Mouse (Mus musculus) layer of hippocampus, adult 6 months (tissue): ENCODE results near the gene Nsmf. TPM values are rescaled to one million over a fixed set of nuclear protein-coding genes. Genes with fewer than 3 reads are reported as not detected.

ENCODE experiments used
- long read RNA-seq, 2 experiments: library from polyadenylated mRNA; unstranded; transcript quantifications; one replicate each; pipeline ENCODE4 v2.0.0; 2019 to 2020
- microRNA-seq: library from miRNA; unstranded; fragments of <30 nt; microRNA quantifications from one replicate; pipeline ENCODE4 v1.2.0, GENCODE M21; 2020
- polyA plus RNA-seq: library from polyadenylated mRNA; unstranded; fragments of <200 nt; fragmentation: Nextera tagmentation; gene quantifications from 2 replicates; pipeline ENCODE4 v1.2.3, GENCODE M21; 2021

Nsmf gene
- polyA plus RNA-seq: 596 and 716 TPM in 2 replicates
- long read RNA-seq, experiment 1, transcript Nsmf-201 (15 exons, 2,922 nt): major isoform, 468 of 705 reads
- long read RNA-seq, experiment 1, transcript Nsmf-202 (14 exons, 2,824 nt): minor isoform, 5 of 705 reads
- long read RNA-seq, experiment 1, partial matches to known transcripts: 150 of 705 reads
- long read RNA-seq, experiment 1, other reads (novel, unspliced or antisense): 79 of 705 reads
- long read RNA-seq, experiment 2, transcript Nsmf-202 (14 exons, 2,824 nt): minor isoform, 24 of 3,200 reads
- long read RNA-seq, experiment 2, transcript Nsmf-206 (14 exons, 2,781 nt): minor isoform, 14 of 3,200 reads
- long read RNA-seq, experiment 2, transcript Nsmf-201 (15 exons, 2,922 nt): major isoform, 2,557 of 3,200 reads
- long read RNA-seq, experiment 2, transcript Nsmf-214 (3 exons, 1,571 nt): minor isoform, 8 of 3,200 reads
- long read RNA-seq, experiment 2, partial matches to known transcripts: 191 of 3,200 reads
- long read RNA-seq, experiment 2, other reads (novel, unspliced or antisense): 403 of 3,200 reads

GRCm38 (mm10) chr2:25054221-25055067 lies at the start of gene Nsmf:
Nsmf (plus strand) TSS chr2:25054355.

GRCm38 (mm10) chr2:25080076-25080475 lies 25.9 kb downstream of the Nsmf start, which contains the start of gene Entpd8:
Entpd8 (plus strand) TSS chr2:25080304.

GRCm38 (mm10) chr2:25095109-25095850 lies 41.1 kb downstream of the Nsmf start, which contains the start of gene Noxa1:
Noxa1 (minus strand) TSS chr2:25095149.

Small RNAs within 50 kb of the gene (microRNA-seq; reads per million reads assigned to microRNA genes)
- not detected for gene Gm24328
- gene Mir7664: 0.86 reads per million

Other genes starting within 250 kb of the Nsmf start
- 24.6 and 26.8 TPM in 2 replicates for gene Ehmt1, start 134.7 kb upstream of the Nsmf start, polyA plus RNA-seq
- 3.1 and 4.4 TPM in 2 replicates for gene Arrdc1, start 119.1 kb upstream of the Nsmf start, polyA plus RNA-seq
- gene Zmynd19, start 104.6 kb upstream of the Nsmf start, polyA plus RNA-seq: 1.4 and 1.8 TPM in 2 replicates
- gene Dph7, start 92.0 kb upstream of the Nsmf start, polyA plus RNA-seq: 31.2 and 31.7 TPM in 2 replicates
- 199 and 200 TPM in 2 replicates for gene Mrpl41, start 79.3 kb upstream of the Nsmf start, polyA plus RNA-seq
- gene Pnpla7, start 78.3 kb upstream of the Nsmf start, polyA plus RNA-seq: 8.6 and 11.2 TPM in 2 replicates
- gene Entpd8, start 25.9 kb downstream of the Nsmf start, polyA plus RNA-seq: not detected in 2 replicates
- not detected in 2 replicates for gene Noxa1, start 40.8 kb downstream of the Nsmf start, polyA plus RNA-seq
- 3.4 and 5.2 TPM in 2 replicates for gene Nrarp, start 126.4 kb downstream of the Nsmf start, polyA plus RNA-seq
- gene Tor4a, start 142.5 kb downstream of the Nsmf start, polyA plus RNA-seq: 2.4 and 3.3 TPM in 2 replicates
- 32.7 and 34.5 TPM in 2 replicates for gene Nelfb, start 157.1 kb downstream of the Nsmf start, polyA plus RNA-seq
- not detected in 2 replicates for gene Stpg3, start 160.3 kb downstream of the Nsmf start, polyA plus RNA-seq
- gene Fam166a, start 164.4 kb downstream of the Nsmf start, polyA plus RNA-seq: 12.9 and 15.7 TPM in 2 replicates
- gene Tubb4b, start 170.3 kb downstream of the Nsmf start, polyA plus RNA-seq: 531 and 583 TPM in 2 replicates
- gene Slc34a3, start 180.0 kb downstream of the Nsmf start, polyA plus RNA-seq: 0.45 TPM in 2 replicates
- gene Rnf224, start 182.4 kb downstream of the Nsmf start, polyA plus RNA-seq: not detected in 2 replicates
- 52.0 and 62.6 TPM in 2 replicates for gene Rnf208, start 187.9 kb downstream of the Nsmf start, polyA plus RNA-seq
- gene Cysrt1, start 188.1 kb downstream of the Nsmf start, polyA plus RNA-seq: not detected in 2 replicates
- gene AL732309.1, start 192.5 kb downstream of the Nsmf start, polyA plus RNA-seq: 0.79 and 1.6 TPM in 2 replicates
- gene Tmem203, start 201.1 kb downstream of the Nsmf start, polyA plus RNA-seq: 30.8 and 34.2 TPM in 2 replicates
- 12.5 and 13.7 TPM in 2 replicates for gene Tprn, start 208.3 kb downstream of the Nsmf start, polyA plus RNA-seq
- gene Ssna1, start 218.1 kb downstream of the Nsmf start, polyA plus RNA-seq: 76.5 and 79.6 TPM in 2 replicates
- gene Anapc2, start 218.1 kb downstream of the Nsmf start, polyA plus RNA-seq: 32.4 and 34.4 TPM in 2 replicates
- gene Tmem210, start 233.8 kb downstream of the Nsmf start, polyA plus RNA-seq: not detected in 2 replicates
- 0.26 and 0.28 TPM in 2 replicates for gene Lrrc26, start 235.6 kb downstream of the Nsmf start, polyA plus RNA-seq